Mouse (Mus musculus) thymus, adult 2 months (tissue): ENCODE results near the gene Dcun1d3.

Experiments used
- CTCF ChIP-seq: fragments of 200-500 bp; IDR thresholded peaks from 2 replicates; pipeline ENCODE4 v1.5.1; 2012; ENCODE audit warnings: mild to moderate bottlenecking, control low read depth, low read length, moderate library complexity, borderline replicate concordance; ENCODE audit not compliant: control insufficient read depth, poor library complexity, insufficient read depth; ENCODE audit errors: extremely low read depth
- POLR2A ChIP-seq: fragments of 200-500 bp; IDR thresholded peaks from 2 replicates; pipeline ENCODE4 v1.6.1; 2012; ENCODE audit warnings: mild to moderate bottlenecking, low read length, control low read depth, moderate library complexity; ENCODE audit not compliant: control insufficient read depth, poor library complexity, insufficient read depth; ENCODE audit errors: extremely low read depth

DNA sequence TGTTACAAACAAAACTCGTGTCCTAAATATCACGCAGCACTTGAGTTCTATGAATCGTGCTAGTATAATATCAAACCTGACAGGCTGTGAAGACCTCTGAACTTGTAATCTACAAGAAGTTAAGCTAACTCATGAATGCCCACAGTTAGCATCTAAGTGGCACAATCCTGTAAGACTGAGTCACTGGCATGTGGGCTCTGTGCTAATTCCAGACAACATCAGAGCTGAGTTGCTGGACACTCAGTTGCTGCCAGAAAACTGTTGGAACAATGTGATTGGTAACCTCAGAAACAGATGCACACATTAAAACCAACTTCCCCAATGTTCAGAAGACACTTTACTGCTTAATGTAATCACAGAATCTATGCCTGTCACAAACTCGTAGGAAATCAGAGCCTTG, 8.2 kb downstream of the Dcun1d3 start:
- TF ChIP-seq POLR2A: no peak
- no peak for TF ChIP-seq CTCF
